Mouse (Mus musculus) intestine, embryonic 15.5 days (tissue): Measurements from ENCODE around the gene Cd69. TPM values are rescaled to one million over a fixed set of nuclear protein-coding genes. Genes with fewer than 3 reads are reported as not detected.

Source experiments
- polyA plus RNA-seq: library from polyadenylated mRNA; unstranded; fragments of >200 nt; fragmentation: Nextera tagmentation; extraction: Ambion mirVana; gene quantifications from 2 replicates; pipeline ENCODE4 v1.2.1, GENCODE M21; 2015

The Cd69 gene
- polyA plus RNA-seq, 1 experiment from 2014 or later, result 0.28 TPM

Other genes with a start within 250 kb of the Cd69 start
- 0.27 and 0.49 TPM in 2 replicates for gene Klrb1f, start 229.5 kb downstream of the Cd69 start, polyA plus RNA-seq
- 10.4 and 11.4 TPM in 2 replicates for gene Clec2e, start 174.5 kb downstream of the Cd69 start, polyA plus RNA-seq
- 0.80 and 0.90 TPM in 2 replicates for gene Clec2d, start 94.8 kb downstream of the Cd69 start, polyA plus RNA-seq
- gene 4922502D21Rik, start 56.4 kb upstream of the Cd69 start, polyA plus RNA-seq, result not detected in 2 replicates
- 0.80 and 0.87 TPM in 2 replicates for gene Clec12a, start 67.3 kb upstream of the Cd69 start, polyA plus RNA-seq
- not detected in 2 replicates for gene Clec12b, start 110.4 kb upstream of the Cd69 start, polyA plus RNA-seq
- gene Clec1b, start 121.9 kb upstream of the Cd69 start, polyA plus RNA-seq, result 1.2 and 1.3 TPM in 2 replicates
- 0.13 and 0.20 TPM in 2 replicates for gene Clec9a, start 133.4 kb upstream of the Cd69 start, polyA plus RNA-seq
- 3.8 and 4.3 TPM in 2 replicates for gene Clec1a, start 176.6 kb upstream of the Cd69 start, polyA plus RNA-seq
- gene Olr1, start 231.7 kb upstream of the Cd69 start, polyA plus RNA-seq, result 0.04 and 0.13 TPM in 2 replicates
- gene Tmem52b, start 237.1 kb upstream of the Cd69 start, polyA plus RNA-seq, result 0.09 TPM in 1 of 2 replicates, not detected in the other